Mouse (Mus musculus): ENCODE results near the gene Rpl7l1. TPM values are rescaled to one million over a fixed set of nuclear protein-coding genes. Genes with fewer than 3 reads are reported as not detected.
"Not testable (repeated sequence)": the region's sequence is repeated elsewhere in the genome, so short reads cannot be mapped to it uniquely, and the experiment has no call there.

The Rpl7l1 gene
- total RNA-seq (2021), result 10 to 100 TPM; 45.7 to 51.9 TPM

DNA sequence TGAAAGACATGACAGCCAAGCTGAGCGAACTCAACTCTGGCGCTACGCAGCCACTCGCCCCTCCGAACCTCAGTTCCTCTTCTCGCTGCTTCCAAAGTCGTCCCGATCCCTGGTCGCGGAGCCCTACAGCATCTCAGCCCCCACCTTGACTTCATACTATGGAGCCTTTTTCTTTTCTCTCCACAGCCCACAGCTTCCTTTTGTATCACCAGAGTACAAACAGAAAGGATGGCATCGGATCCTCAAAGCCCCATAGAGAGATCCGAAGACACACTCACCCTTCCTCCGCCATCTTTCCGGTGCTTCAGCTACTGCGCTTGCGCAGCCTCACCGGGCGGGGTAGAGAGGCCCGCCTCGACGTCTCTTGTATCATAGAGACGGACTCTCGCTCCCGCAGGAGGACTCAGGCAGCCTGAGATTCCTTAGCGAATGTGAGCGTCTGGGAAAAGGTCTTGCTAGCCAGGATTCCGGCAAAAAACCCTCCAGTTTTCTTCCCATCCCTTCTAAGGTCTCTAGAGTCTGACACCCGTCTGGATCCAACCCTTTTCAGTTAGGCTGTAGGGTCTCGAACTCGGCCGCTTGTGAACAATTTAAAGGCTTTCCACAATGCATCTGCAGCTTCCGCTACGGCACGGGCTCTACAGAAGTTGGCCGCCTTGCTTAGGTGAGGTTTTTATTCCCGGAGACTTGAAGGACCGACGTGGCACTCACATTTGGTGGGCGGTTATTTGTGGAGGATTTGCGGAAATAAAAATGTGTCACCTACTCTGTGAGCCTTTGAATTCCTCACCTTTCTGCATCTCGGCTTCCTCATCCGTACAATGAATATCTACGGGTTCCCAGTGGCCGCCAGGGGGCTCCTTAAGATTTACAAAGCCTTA is at the start of gene Rpl7l1:
Gene Rpl7l1, minus strand, starts transcription at position 332 of the 881 bp plus-strand sequence.
- intact Hi-C loops (cut with DNase I), result loop anchor here (2.0 kb wide), 2 partner anchors 74 to 108 kb away; partner anchors contain the start of gene Tbcc
- peak; percentile 88 to 95 for DNase-seq (ENCODE audit: low spot score in 2 of 2)

DNA sequence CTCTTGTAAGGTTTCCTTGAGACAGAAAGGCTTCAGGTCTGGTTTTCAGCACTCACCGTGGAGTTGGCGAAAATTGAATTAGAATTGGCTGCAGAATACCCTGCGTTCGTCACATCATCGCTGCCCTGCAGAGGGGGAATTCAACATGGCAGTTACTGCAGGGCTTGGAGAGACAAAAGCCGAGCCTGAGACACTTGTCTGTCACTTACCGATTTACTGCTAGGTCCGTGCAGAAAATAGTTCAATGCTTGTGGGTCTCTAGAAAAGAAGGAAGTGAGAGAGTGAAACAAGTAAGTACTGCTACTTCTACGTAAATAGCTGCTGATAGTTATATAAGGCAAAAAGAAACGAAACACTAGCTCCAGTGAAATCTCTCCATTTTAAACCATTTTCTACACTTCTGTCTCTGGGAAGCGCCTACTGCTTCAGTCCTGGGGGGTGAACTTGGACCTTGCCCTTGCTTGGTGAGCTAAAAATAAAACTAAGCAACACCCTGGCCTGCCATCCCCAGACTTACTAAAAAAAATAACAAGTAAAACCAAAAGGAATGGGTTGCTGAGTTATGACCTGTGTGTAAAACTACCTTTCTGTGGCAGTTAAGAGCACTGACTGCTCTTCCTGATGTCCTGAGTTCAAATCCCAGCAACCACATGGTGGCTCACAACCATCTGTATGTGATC is 47.5 kb upstream of the Rpl7l1 start:
- no peak for DNase-seq (ENCODE audit: low spot score in 2 of 2)
- intact Hi-C loops (cut with DNase I), result no loop called here

DNA sequence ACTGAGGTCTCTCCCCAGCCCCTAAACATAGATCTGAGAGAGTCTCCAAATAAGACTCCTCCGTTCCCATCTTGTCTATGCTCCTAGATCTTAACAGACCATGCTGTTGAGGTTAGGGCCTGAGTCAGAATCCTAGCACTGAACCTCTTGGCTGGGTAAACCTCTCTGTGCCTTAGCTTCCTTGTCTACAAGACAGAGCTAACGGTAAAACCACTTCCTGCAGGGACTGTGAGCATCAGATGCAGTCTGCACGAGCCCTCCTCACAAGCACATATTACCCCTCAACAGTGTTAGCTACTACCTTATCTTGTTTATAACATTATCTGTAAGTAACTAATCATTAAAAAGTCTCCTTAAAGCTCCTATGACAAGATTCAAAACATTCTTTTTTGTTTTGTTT is 46.5 kb upstream of the Rpl7l1 start:
- intact Hi-C loops (cut with DNase I), result no loop called here
- DNase-seq (ENCODE audit: low spot score in 2 of 2), result no peak

GRCm38 (mm10) chr17:46823091-46823490 is 40.6 kb upstream of the Rpl7l1 start:
- intact Hi-C loops (cut with DNase I), result no loop called here

GRCm38 (mm10) chr17:46820628-46821027 is 38.2 kb upstream of the Rpl7l1 start:
- intact Hi-C loops (cut with DNase I), result no loop called here
- DNase-seq (ENCODE audit: low spot score in 2 of 2), result no peak

More at GRCm38 (mm10) chr17:46823091-46823490, 40.6 kb upstream of the Rpl7l1 start:
- DNase-seq (ENCODE audit: low spot score in 2 of 2), result no peak

DNA sequence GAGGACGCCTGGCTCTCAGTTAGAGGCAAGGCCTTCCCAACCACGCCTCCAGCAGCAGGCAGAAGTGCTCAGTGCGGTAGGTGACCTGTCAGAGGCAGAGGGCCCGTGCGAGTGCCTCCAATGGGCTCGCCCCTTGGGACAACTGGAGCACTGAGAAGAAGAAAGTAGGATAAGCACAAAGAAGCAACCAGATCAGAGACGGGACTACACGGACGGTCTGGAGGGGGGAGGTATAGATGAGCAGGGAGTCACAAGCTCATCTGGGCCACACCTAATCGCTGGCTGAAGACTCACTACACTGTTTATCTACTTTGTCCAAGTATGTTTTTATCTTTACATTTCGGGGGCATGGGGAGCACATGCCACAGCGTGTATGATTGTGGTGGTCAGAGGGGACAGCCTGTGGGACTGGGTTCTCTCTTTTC is 35.3 kb upstream of the Rpl7l1 start:
- intact Hi-C loops (cut with DNase I), result no loop called here
- DNase-seq (ENCODE audit: low spot score in 2 of 2), result no peak

DNA sequence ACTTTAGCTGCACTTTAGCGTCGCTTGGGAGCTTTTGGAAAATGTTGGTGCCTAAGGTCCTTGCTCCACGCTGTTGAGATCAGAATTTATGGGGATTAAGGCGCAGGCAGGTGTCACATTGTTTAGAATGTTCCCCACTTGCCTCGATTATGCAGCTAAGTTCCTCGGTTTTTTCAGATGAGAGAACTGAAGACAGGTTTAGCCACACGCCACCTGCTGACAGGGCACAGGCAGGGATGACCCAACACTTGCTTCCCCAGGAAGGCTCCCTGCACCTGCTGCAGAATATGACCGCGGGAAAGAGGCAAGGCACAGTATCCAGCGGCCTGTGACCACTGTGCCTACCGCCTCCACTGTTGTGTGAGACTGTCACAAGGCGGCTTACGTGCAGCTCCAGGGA is 33.8 kb upstream of the Rpl7l1 start:
- intact Hi-C loops (cut with DNase I), result no loop called here
- DNase-seq (ENCODE audit: low spot score in 2 of 2), result no peak

GRCm38 (mm10) chr17:46814497-46814896 is 32.0 kb upstream of the Rpl7l1 start:
- intact Hi-C loops (cut with DNase I), result no loop called here
- DNase-seq (ENCODE audit: low spot score in 2 of 2), result no peak

DNA sequence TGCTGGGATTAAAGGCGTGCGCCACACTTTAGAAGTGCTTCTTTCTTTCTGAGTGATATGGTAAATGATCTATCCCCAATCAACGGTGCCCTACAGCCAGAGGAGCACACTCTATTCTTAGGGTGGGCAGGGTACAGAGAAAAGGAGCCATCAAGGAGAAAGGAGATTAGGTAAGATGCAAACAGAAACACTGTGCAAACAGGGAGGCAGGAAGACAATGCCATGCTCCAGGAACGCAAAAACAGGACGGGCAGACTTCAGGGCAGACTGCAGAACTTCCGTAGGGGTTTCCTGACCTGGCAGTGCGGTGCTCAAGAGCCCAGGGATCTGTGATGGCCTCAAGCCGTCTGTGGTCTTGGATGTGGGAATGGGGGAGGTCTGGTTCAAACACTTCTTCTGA is 31.2 kb upstream of the Rpl7l1 start:
- no peak for DNase-seq (ENCODE audit: low spot score in 2 of 2)
- intact Hi-C loops (cut with DNase I), result no loop called here

DNA sequence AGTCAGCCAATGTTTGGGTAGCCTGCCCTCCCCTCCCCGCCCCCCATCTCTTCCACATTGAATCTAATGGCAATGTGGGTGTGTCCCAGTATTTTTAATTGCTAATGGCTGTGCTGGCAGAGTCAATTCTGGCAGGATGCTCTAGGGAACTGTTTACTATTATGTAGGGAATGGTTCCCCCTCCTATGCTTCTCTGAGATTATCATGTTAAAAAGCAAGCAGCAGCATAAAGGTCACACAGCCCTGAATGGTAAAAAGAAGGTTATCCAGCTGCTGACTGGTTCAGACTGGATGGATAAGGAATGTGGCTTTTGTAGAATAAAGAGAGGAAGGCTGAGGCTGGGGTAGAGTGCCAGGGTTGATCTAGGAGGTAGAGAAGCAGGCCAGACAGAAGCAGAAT is 30.0 kb upstream of the Rpl7l1 start:
- no peak for DNase-seq (ENCODE audit: low spot score in 2 of 2)
- intact Hi-C loops (cut with DNase I), result no loop called here

DNA sequence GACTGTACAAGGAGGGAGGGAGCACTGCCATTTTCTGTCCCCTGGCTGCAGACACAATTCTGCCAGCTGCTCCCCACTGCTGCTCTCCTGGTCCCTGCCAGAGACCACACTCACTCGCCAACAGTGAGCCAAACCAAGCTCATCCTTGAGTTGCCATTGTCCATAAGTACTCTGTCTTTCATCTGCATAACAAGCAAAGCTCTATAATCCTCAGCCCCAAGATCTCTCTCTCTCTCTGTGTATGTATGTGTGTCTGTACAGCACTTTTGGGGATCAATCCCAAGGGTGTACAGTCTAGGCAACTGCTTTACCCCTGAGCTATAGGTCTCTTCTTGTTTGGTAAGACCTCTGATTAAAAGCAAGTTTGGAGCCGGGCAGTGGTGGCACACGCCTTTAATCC is 28.2 kb upstream of the Rpl7l1 start:
- DNase-seq (ENCODE audit: low spot score in 2 of 2), result no peak
- intact Hi-C loops (cut with DNase I), result no loop called here

DNA sequence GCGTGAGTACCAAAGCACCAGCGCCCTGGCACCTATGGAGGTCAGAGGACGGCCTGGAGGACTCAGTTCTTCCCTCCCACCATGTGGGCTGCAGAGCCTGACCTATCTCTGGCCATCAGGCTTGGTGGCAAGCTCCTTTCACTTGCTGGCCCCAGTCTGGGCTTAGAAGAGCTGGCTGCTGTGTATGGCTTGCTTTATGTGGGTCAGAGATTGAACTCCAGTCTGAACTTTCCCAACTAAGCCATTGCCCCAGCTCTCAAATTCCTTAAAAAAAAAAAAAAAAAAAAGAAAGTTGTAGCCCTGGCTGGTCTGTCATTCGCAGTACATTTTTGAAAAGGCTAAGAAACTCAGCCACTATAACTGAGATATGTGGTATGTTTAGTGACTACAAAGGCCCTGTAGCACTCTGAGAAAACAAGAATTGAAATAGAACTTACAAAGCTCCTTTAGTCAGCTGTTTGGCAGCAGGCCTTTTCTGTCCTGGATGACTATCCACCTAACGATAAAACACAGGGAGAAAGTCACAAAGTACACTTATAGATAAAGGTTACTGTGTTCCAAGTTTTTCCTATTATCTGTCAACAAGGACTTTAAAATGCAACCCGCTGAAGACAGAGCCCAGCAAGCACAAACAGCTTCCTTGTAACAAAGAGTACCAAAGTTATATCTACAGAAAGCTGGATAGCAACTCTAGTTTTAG is 26.8 kb upstream of the Rpl7l1 start:
- no peak for DNase-seq (ENCODE audit: low spot score in 2 of 2)
- intact Hi-C loops (cut with DNase I), result no loop called here

- intact Hi-C loops (cut with DNase I), result no loop called here
- DNase-seq (ENCODE audit: low spot score in 2 of 2), result no peak
Measured at GRCm38 (mm10) chr17:46808376-46808775, 25.9 kb upstream of the Rpl7l1 start.

- no peak for DNase-seq (ENCODE audit: low spot score in 2 of 2)
- intact Hi-C loops (cut with DNase I), result no loop called here
Measured at GRCm38 (mm10) chr17:46801761-46802160, 19.3 kb upstream of the Rpl7l1 start.

GRCm38 (mm10) chr17:46799680-46800079 is 17.2 kb upstream of the Rpl7l1 start:
- intact Hi-C loops (cut with DNase I), result no loop called here
- no peak for DNase-seq (ENCODE audit: low spot score in 2 of 2)

DNA sequence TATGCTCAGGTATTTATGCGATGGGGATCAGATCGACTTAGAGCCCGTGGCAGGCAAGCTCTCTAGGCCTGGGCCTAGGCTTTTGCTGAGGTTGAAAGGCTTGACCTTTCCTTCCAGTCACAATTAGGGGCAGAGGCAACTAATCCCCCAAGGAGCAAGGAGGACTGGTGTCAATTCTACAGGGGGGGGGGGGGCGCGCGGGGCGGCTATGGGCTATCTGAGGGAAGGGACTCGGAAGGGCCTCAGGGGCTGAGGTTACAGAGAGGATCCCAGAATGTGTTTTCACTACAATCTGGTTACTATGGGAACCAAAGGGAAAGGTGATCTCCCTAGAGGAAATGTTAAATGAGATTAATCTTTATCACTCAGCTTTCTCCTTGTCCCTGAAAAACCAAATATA is 14.9 kb upstream of the Rpl7l1 start:
- no peak for DNase-seq (ENCODE audit: low spot score in 2 of 2)
- intact Hi-C loops (cut with DNase I), result no loop called here

GRCm38 (mm10) chr17:46796743-46797142 is 14.3 kb upstream of the Rpl7l1 start:
- no peak for DNase-seq (ENCODE audit: low spot score in 2 of 2)
- intact Hi-C loops (cut with DNase I), result no loop called here

DNA sequence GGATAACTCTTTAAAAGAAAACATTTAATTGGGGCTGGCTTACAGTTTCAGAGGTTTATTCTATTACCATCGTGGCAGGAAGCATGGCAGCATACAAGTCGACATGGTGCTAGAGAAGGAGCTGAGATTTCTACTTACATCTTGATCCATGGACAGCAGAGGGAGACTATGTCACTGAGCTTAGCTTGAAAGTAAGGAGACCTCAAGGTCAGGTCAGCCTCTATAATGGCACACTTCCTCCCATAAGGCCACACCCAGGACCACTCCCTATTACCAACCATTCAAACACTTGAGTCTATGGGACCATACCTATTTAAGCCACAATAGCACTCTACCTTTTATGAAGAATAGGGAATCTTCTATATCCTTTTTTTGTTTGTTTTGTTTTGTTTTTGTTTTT is 10.5 kb upstream of the Rpl7l1 start:
- intact Hi-C loops (cut with DNase I), result no loop called here
- no peak for DNase-seq (ENCODE audit: low spot score in 2 of 2)

GRCm38 (mm10) chr17:46787974-46788373 is 5.5 kb upstream of the Rpl7l1 start:
- intact Hi-C loops (cut with DNase I); DNase-seq (ENCODE audit: low spot score in 2 of 2): not testable (repeated sequence)

- intact Hi-C loops (cut with DNase I), result no loop called here
Measured at GRCm38 (mm10) chr17:46786952-46787351, 4.5 kb upstream of the Rpl7l1 start.

More at GRCm38 (mm10) chr17:46786952-46787351, 4.5 kb upstream of the Rpl7l1 start:
- no peak for DNase-seq (ENCODE audit: low spot score in 2 of 2)
